Mouse (Mus musculus): ENCODE measurements around the gene Slf1. TPM values are rescaled to one million over a fixed set of nuclear protein-coding genes. Genes with fewer than 3 reads are reported as not detected.

Slf1 gene
- total RNA-seq, 2 experiments from 2014 or later, result 16.0 to 17.2 TPM

GRCm38 (mm10) chr13:77003684-77004083, 131.6 kb downstream of the Slf1 start:
- DNase-seq, result no peak
- intact Hi-C loops (cut with DNase I), result no loop called here

GRCm38 (mm10) chr13:77002628-77003027, 132.6 kb downstream of the Slf1 start:
- intact Hi-C loops (cut with DNase I), result no loop called here
- DNase-seq, result no peak

Other genes starting within 250 kb of the Slf1 start
- 1 to 10 TPM; 5.7 to 6.2 TPM for gene 2210408I21Rik, start 67 bp upstream of the Slf1 start, total RNA-seq (2021)

Data from heart, postnatal 14 days (tissue).